Mouse (Mus musculus): ENCODE measurements around the gene Lyl1. TPM values are rescaled to one million over a fixed set of nuclear protein-coding genes. Genes with fewer than 3 reads are reported as not detected.
A peak's percentile ranks its signal among the peaks of the same experiment; 100 is the strongest.

Lyl1 gene
- total and polyA plus RNA-seq, 2 experiments from 2014 or later, result 2.0 to 4.6 TPM

DNA sequence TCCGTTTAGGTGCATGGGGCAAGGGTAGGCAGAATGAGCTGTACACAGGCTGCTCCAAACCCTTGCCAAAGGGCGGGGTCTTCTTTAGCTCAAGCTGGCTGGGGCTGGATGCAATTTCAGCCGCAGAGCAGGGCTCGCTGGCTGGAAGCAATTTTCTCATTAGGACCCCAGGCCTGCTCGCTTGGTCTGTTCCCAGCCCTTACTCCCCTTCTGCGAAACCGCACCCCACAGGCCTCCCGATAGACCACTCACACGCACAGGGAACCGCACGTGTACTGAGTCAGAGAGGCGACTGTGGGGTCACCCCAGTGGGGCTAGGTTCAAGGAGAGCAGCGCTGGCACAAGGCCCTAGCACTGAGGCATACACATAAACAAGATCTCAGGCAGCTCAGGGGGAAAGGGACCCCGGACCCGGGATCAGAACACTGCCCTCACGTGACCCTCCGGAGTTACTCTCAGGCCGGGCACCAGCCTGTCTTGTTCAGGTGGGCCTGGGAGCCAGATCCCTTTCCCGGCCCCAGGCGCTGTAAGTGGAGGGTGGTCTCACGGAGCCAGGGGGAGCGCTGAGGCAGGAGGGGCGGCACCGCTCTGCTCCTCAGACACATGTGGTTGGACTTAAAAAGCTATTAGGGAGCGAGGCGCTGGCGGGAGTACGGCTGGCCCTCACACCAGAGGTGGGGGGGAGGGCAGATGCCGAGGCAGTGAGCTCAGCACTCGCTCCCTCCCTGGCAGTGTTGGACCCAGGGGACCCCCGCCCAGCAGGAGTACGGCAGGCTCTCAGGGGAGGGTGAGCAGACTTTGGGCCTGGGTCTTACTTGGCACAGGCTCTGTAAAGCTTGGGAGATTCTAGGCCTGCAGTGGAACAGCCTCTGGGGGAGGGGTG is 41.2 kb downstream of the Lyl1 start:
- WGBS, result 14% methylated on average over 31 of the region's 32 CpGs
- Histone ChIP-seq H3K4me1 (ENCODE audit: insufficient read depth, low read length) (no peaks in the 10 kb centered on the region), H3K27ac (ENCODE audit: low read depth, low read length) (no peak overlapping the region), H3K4me3 (ENCODE audit: low read depth, low read length) (no peak overlapping the region), H3K36me3 (ENCODE audit: insufficient read depth, low read length) (no peaks in the 10 kb centered on the region), H3K27me3 (ENCODE audit: insufficient read depth, low read length) (peaks cover 26% of the 10 kb centered on the region), H3K9ac (replicated peaks; ENCODE audit: low read length, poor library complexity, severe bottlenecking) (no peak overlapping the region), H3K4me2 (ENCODE audit: low read depth, low read length, poor library complexity, severe bottlenecking) (no peak overlapping the region), H3K9me3 (ENCODE audit: low read length) (no peaks in the 10 kb centered on the region)
- ATAC-seq (ENCODE audit: low FRiP score) (no peak), DNase-seq (ENCODE audit: low spot score) (peak; percentile 56)
- no peak for TF ChIP-seq CTCF (IDR thresholded peaks at IDR 0.05)

DNA sequence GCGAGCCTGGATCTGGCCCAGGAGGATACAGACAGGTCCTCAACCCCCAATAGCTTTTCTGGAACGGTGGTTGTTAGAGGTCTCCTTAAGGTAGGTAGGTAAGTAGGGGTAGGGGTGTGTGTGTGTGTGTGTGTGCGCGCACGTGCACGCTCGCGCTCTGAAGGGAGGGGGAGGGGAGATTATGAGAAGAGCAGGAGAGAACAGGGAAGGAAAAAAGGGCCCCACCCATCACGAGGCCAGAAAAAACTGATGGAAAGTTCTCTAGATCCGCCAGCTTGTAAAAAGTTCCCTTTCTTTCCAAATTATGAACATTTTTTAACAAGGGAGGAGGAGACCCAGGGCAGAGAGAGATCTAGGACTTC is 41.8 kb downstream of the Lyl1 start:
- H3K9ac ChIP-seq (replicated peaks; ENCODE audit: low read length, poor library complexity, severe bottlenecking), result no peak overlapping the region
- H3K27me3 ChIP-seq (ENCODE audit: insufficient read depth, low read length), result peaks cover 26% of the 10 kb centered on the region
- H3K4me2 ChIP-seq (ENCODE audit: low read depth, low read length, poor library complexity, severe bottlenecking), result no peak overlapping the region
- no peaks in the 10 kb centered on the region for H3K36me3 ChIP-seq (ENCODE audit: insufficient read depth, low read length)
- H3K4me1 ChIP-seq (ENCODE audit: insufficient read depth, low read length), result no peaks in the 10 kb centered on the region
- TF ChIP-seq CTCF (IDR thresholded peaks at IDR 0.05), result no peak
- DNase-seq (ENCODE audit: low spot score), result no peak
- H3K27ac ChIP-seq (ENCODE audit: low read depth, low read length), result no peak overlapping the region
- no peak overlapping the region for H3K4me3 ChIP-seq (ENCODE audit: low read depth, low read length)
- WGBS, result 10% methylated on average over 10 of the region's 10 CpGs
- ATAC-seq (ENCODE audit: low FRiP score), result no peak
- no peaks in the 10 kb centered on the region for H3K9me3 ChIP-seq (ENCODE audit: low read length)

DNA sequence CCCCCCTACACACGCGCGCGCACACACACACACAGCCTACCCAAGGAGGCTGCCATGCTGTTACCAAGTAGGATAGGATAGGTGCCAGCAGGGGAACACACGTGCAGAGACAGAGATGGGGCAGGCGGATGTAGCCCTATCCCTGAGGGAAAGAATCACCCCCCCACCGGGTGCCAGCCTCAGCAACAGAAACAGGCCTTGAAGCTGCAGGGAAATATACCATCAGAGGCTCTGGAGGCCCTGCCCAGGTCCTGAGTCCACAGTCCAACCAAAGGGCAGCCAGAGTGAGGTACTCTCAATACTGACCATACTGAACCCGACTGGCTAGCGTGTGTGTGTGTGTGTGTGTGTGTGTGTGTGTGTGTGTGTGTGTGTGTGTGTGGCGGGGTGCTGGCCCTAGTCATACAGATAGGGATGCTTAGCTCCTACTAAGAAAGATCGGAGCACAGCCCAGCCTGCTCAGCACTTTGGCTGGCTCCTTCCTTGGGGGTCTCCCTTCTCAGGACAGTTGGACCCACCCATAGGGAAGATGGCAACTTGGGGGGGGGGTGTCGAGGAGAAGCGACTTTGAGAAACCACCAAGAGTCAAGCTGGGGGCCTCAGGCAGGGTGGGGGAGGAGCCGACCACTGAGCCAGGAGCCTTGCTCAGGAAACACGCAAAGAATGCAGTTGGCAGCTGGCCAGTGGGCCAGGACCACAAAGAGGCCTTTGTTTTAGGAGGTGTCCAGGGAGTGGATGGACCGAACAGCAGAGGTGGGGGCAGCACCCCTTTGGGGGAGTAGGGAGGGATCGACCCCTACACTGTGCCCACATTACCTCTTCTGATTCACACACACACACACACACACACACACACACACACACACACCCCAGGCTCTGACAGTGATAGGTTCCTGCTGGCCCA is 42.5 kb downstream of the Lyl1 start:
- Histone ChIP-seq H3K9me3 (ENCODE audit: low read length) (no peaks in the 10 kb centered on the region), H3K36me3 (ENCODE audit: insufficient read depth, low read length) (no peaks in the 10 kb centered on the region), H3K9ac (replicated peaks; ENCODE audit: low read length, poor library complexity, severe bottlenecking) (no peak overlapping the region), H3K4me3 (ENCODE audit: low read depth, low read length) (no peak overlapping the region), H3K4me1 (ENCODE audit: insufficient read depth, low read length) (no peaks in the 10 kb centered on the region), H3K27me3 (ENCODE audit: insufficient read depth, low read length) (peaks cover 21% of the 10 kb centered on the region; the same call in 1 of the 2 replicates), H3K27ac (ENCODE audit: low read depth, low read length) (no peak overlapping the region), H3K4me2 (ENCODE audit: low read depth, low read length, poor library complexity, severe bottlenecking) (no peak overlapping the region)
- DNase-seq (ENCODE audit: low spot score), result peak; percentile 77
- 7% methylated on average over 17 of the region's 17 CpGs for WGBS
- no peak for TF ChIP-seq CTCF (IDR thresholded peaks at IDR 0.05)
- peak; percentile 45; the same call in 1 of the 2 replicates for ATAC-seq (ENCODE audit: low FRiP score)

DNA sequence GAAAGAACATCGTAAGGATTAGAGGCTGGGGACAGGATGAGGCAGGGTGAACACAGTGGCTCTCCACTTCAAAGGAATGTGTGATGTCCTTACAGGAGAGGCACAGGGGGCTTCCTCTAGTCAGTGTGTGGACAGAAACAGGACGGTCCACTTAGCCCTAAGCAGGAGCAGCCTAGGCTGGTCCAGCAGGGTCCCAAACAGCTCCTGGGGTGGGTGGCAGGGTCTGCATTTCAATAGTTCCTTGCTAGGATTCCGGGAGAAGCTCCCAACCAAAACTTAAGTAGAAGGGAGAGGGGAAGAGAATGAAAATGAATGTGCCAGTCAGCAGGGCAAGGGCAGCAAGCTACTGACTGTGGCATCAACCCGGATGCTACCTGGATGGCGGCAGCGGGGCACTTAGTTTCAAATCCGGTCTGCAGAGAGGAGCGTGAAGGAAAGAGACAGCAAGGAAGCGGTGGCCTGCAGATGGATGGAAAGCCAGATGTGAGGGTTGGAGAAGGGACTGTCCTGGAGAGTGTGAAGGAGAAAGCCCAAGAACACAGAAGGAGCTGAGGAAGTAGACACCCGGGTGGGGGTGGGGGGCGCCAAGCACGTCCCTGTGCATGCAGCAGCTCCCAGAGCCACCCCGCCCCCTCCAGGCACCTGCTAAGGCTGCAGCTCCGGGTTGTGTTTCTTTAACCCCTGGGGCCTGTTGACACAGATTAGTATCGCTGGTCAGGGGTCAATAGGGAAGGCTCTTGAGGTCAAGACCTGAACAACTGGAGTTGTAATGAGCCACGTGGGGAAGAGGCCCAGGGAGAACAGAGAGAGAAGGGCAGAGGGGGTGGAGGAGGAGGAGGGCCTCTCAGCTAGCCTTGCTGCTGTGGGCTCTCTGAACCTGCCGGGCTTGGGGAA is 44.0 kb downstream of the Lyl1 start:
- no peak overlapping the region for H3K4me3 ChIP-seq (ENCODE audit: low read depth, low read length)
- no peak overlapping the region for H3K9ac ChIP-seq (replicated peaks; ENCODE audit: low read length, poor library complexity, severe bottlenecking)
- peaks cover 20% of the 10 kb centered on the region for H3K27me3 ChIP-seq (ENCODE audit: insufficient read depth, low read length)
- no peak for TF ChIP-seq CTCF (IDR thresholded peaks at IDR 0.05)
- DNase-seq (ENCODE audit: low spot score) (no peak), ATAC-seq (ENCODE audit: low FRiP score) (no peak)
- no peaks in the 10 kb centered on the region for H3K4me1 ChIP-seq (ENCODE audit: insufficient read depth, low read length)
- H3K27ac ChIP-seq (ENCODE audit: low read depth, low read length), result no peak overlapping the region
- no peak overlapping the region for H3K4me2 ChIP-seq (ENCODE audit: low read depth, low read length, poor library complexity, severe bottlenecking)
- WGBS, result 11% methylated on average over 16 of the region's 17 CpGs
- no peaks in the 10 kb centered on the region for H3K9me3 ChIP-seq (ENCODE audit: low read length)
- H3K36me3 ChIP-seq (ENCODE audit: insufficient read depth, low read length), result no peaks in the 10 kb centered on the region

DNA sequence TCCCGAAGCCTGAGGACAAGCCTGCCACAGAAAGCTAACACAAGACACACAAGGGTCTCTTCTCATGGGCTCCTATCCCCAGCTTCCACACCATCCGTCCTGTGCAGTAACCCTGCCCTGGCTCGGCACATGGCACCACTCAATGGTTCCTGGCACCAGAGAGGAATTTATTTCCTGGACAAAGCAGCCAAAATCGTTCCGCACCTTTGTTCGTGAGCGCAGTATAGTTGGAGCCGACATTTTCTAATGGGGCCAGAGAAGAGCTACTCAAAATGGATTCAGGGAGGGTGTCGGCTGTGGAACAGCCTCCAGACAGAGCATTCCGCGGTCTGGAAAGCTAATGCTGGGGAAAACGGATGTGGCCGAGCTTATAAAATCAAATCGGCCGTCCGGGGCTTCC is 48.3 kb downstream of the Lyl1 start:
- H3K4me1 ChIP-seq (ENCODE audit: insufficient read depth, low read length), result no peaks in the 10 kb centered on the region
- no peaks in the 10 kb centered on the region for H3K9me3 ChIP-seq (ENCODE audit: low read length)
- TF ChIP-seq CTCF (IDR thresholded peaks at IDR 0.05), result no peak
- no peak overlapping the region for H3K4me2 ChIP-seq (ENCODE audit: low read depth, low read length, poor library complexity, severe bottlenecking)
- DNase-seq (ENCODE audit: low spot score), result peak; percentile 15
- whole genome bisulfite sequencing, result 56% methylated on average over 16 of the region's 16 CpGs
- no peak for ATAC-seq (ENCODE audit: low FRiP score)
- no peak overlapping the region for H3K9ac ChIP-seq (replicated peaks; ENCODE audit: low read length, poor library complexity, severe bottlenecking)
- no peak overlapping the region for H3K27ac ChIP-seq (ENCODE audit: low read depth, low read length)
- no peak overlapping the region for H3K4me3 ChIP-seq (ENCODE audit: low read depth, low read length)
- peaks cover 12% of the 10 kb centered on the region for H3K27me3 ChIP-seq (ENCODE audit: insufficient read depth, low read length)
- no peaks in the 10 kb centered on the region for H3K36me3 ChIP-seq (ENCODE audit: insufficient read depth, low read length)
